Mouse (Mus musculus): ENCODE data around the gene Srms. TPM values are rescaled to one million over a fixed set of nuclear protein-coding genes. Genes with fewer than 3 reads are reported as not detected.
A peak's percentile ranks its signal among the peaks of the same experiment; 100 is the strongest.

The Srms gene
- polyA plus RNA-seq, 1 experiment = 7.6 TPM

GRCm38 (mm10) chr2:181239261-181239660 lies 26.3 kb upstream of the Srms start:
- TF ChIP-seq CTCF (IDR thresholded peaks at IDR 0.05; ENCODE audit: insufficient read depth, low read length) (no peak), POLR2A (IDR thresholded peaks at IDR 0.05; ENCODE audit: borderline replicate concordance, extremely low read depth, low read depth, low read length) (no peak)
- H3K4me3 ChIP-seq (replicated peaks; ENCODE audit: extremely low read depth, low read depth, low read length) = peak overlapping the region; percentile 26
- peaks cover 21% of the 10 kb centered on the region for H3K4me1 ChIP-seq (ENCODE audit: control insufficient read depth, insufficient read depth, low read length)
- 81% methylated on average over 9 of the region's 9 CpGs for WGBS
- DNase-seq = no peak

- Histone ChIP-seq H3K4me1 (ENCODE audit: control insufficient read depth, insufficient read depth, low read length) (peaks cover 19% of the 10 kb centered on the region), H3K4me3 (replicated peaks; ENCODE audit: extremely low read depth, low read depth, low read length) (no peak overlapping the region)
- WGBS = 45% methylated on average over 2 of the region's 2 CpGs
- DNase-seq = no peak
- no peak for TF ChIP-seq CTCF (IDR thresholded peaks at IDR 0.05; ENCODE audit: insufficient read depth, low read length)
- no peak for TF ChIP-seq POLR2A (IDR thresholded peaks at IDR 0.05; ENCODE audit: borderline replicate concordance, extremely low read depth, low read depth, low read length)
These were observed 25.9 kb upstream of the Srms start for GRCm38 (mm10) chr2:181238861-181239260.

- WGBS = 61% methylated on average over 10 of the region's 10 CpGs
- no peak for DNase-seq
- no peak for TF ChIP-seq CTCF (IDR thresholded peaks at IDR 0.05; ENCODE audit: insufficient read depth, low read length)
- TF ChIP-seq POLR2A (IDR thresholded peaks at IDR 0.05; ENCODE audit: borderline replicate concordance, extremely low read depth, low read depth, low read length) = no peak
- H3K4me1 ChIP-seq (ENCODE audit: control insufficient read depth, insufficient read depth, low read length) = peaks cover 17% of the 10 kb centered on the region
- no peak overlapping the region for H3K4me3 ChIP-seq (replicated peaks; ENCODE audit: extremely low read depth, low read depth, low read length)
These were observed 25.2 kb upstream of the Srms start for GRCm38 (mm10) chr2:181238091-181238610.

GRCm38 (mm10) chr2:181237251-181238014 lies 24.4 kb upstream of the Srms start:
- no peak overlapping the region for H3K4me3 ChIP-seq (replicated peaks; ENCODE audit: extremely low read depth, low read depth, low read length)
- peaks cover 17% of the 10 kb centered on the region for H3K4me1 ChIP-seq (ENCODE audit: control insufficient read depth, insufficient read depth, low read length)
- 87% methylated on average over 17 of the region's 17 CpGs for WGBS
- TF ChIP-seq POLR2A (IDR thresholded peaks at IDR 0.05; ENCODE audit: borderline replicate concordance, extremely low read depth, low read depth, low read length) (peak; percentile 7; the same call in 1 of the 2 replicates), CTCF (IDR thresholded peaks at IDR 0.05; ENCODE audit: insufficient read depth, low read length) (no peak)
- no peak for DNase-seq

- Histone ChIP-seq H3K4me1 (ENCODE audit: control insufficient read depth, insufficient read depth, low read length) (peaks cover 17% of the 10 kb centered on the region), H3K4me3 (replicated peaks; ENCODE audit: extremely low read depth, low read depth, low read length) (no peak overlapping the region)
- TF ChIP-seq CTCF (IDR thresholded peaks at IDR 0.05; ENCODE audit: insufficient read depth, low read length) = peak; percentile 64
- TF ChIP-seq POLR2A (IDR thresholded peaks at IDR 0.05; ENCODE audit: borderline replicate concordance, extremely low read depth, low read depth, low read length) = no peak
- DNase-seq = no peak
- 76% methylated on average over 23 of the region's 23 CpGs for WGBS
These were observed 22.9 kb upstream of the Srms start for GRCm38 (mm10) chr2:181235681-181236566.

GRCm38 (mm10) chr2:181234680-181235079 lies 21.7 kb upstream of the Srms start:
- 85% methylated on average over 11 of the region's 11 CpGs for whole genome bisulfite sequencing
- DNase-seq = no peak
- TF ChIP-seq CTCF (IDR thresholded peaks at IDR 0.05; ENCODE audit: insufficient read depth, low read length) = no peak
- TF ChIP-seq POLR2A (IDR thresholded peaks at IDR 0.05; ENCODE audit: borderline replicate concordance, extremely low read depth, low read depth, low read length) = no peak
- Histone ChIP-seq H3K4me1 (ENCODE audit: control insufficient read depth, insufficient read depth, low read length) (peaks cover 5% of the 10 kb centered on the region), H3K4me3 (replicated peaks; ENCODE audit: extremely low read depth, low read depth, low read length) (no peak overlapping the region)

GRCm38 (mm10) chr2:181233443-181233842 lies 20.5 kb upstream of the Srms start:
- H3K4me3 ChIP-seq (replicated peaks; ENCODE audit: extremely low read depth, low read depth, low read length) = no peak overlapping the region
- peaks cover 3% of the 10 kb centered on the region for H3K4me1 ChIP-seq (ENCODE audit: control insufficient read depth, insufficient read depth, low read length)
- WGBS = 90% methylated on average over 15 of the region's 15 CpGs
- TF ChIP-seq CTCF (IDR thresholded peaks at IDR 0.05; ENCODE audit: insufficient read depth, low read length) (no peak), POLR2A (IDR thresholded peaks at IDR 0.05; ENCODE audit: borderline replicate concordance, extremely low read depth, low read depth, low read length) (no peak)
- no peak for DNase-seq

GRCm38 (mm10) chr2:181231171-181231570 lies 18.2 kb upstream of the Srms start:
- 86% methylated on average over 20 of the region's 20 CpGs for WGBS
- Histone ChIP-seq H3K4me1 (ENCODE audit: control insufficient read depth, insufficient read depth, low read length) (peaks cover 3% of the 10 kb centered on the region), H3K4me3 (replicated peaks; ENCODE audit: extremely low read depth, low read depth, low read length) (no peak overlapping the region)
- no peak for TF ChIP-seq CTCF (IDR thresholded peaks at IDR 0.05; ENCODE audit: insufficient read depth, low read length)
- no peak for TF ChIP-seq POLR2A (IDR thresholded peaks at IDR 0.05; ENCODE audit: borderline replicate concordance, extremely low read depth, low read depth, low read length)
- no peak for DNase-seq

GRCm38 (mm10) chr2:181228335-181228734 lies 15.3 kb upstream of the Srms start:
- Histone ChIP-seq H3K4me3 (replicated peaks; ENCODE audit: extremely low read depth, low read depth, low read length) (no peak overlapping the region), H3K4me1 (ENCODE audit: control insufficient read depth, insufficient read depth, low read length) (peaks cover 3% of the 10 kb centered on the region)
- TF ChIP-seq CTCF (IDR thresholded peaks at IDR 0.05; ENCODE audit: insufficient read depth, low read length) (no peak), POLR2A (IDR thresholded peaks at IDR 0.05; ENCODE audit: borderline replicate concordance, extremely low read depth, low read depth, low read length) (no peak)
- no peak for DNase-seq
- WGBS = 39% methylated on average over 1 of the region's 1 CpGs
